8 mouse cellular contexts compared by ENCODE assay signal in the genomic region with DNA sequence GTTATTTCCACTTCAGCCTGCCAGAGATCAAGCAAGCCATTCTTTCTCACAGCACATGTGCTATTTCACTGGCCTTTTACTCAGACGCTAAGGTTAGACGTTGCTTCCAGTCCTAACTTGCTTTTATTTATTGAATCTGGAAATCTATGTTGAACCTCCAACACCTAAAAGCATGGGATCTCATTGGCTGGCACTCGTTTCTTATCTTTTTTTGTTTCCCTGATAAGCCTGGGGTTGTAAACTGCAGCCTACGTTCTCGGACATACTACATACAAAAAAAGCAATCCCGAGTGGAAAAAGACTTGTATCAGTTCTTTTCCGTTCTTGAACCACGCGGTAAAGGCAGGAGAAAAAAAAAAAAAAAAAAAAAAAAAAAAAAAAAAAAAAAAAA. TPM values are rescaled to one million over a fixed set of nuclear protein-coding genes. Genes with fewer than 3 reads are reported as not detected.
DNase-seq lines count a peak whose midpoint lies in the region; ATAC-seq and TF ChIP-seq lines count a peak whose summit lies in the region.

No protein-coding gene starts in this region.

- peak; percentile 35 for DNase-seq in lung, embryonic 14.5 days
- DNase-seq in lung, postnatal 14 days, result no peak
- DNase-seq in embryonic facial prominence, embryonic 11.5 days (ENCODE audit: low spot score), result peak; percentile 28
- no peak for DNase-seq in limb, embryonic 10.5 days (ENCODE audit: low spot score)
- DNase-seq in retina, embryonic 14.5 days (ENCODE audit: low spot score), result peak; percentile 16
- no peak for DNase-seq in frontal cortex, adult 2 months (ENCODE audit: extremely low spot score in 1 of 2, low spot score in 1 of 2)
- DNase-seq in left cerebral cortex, adult 18-20 months (ENCODE audit: low spot score in 2 of 2), result no peak

- under 1% methylated on average over 9 of the region's 9 CpGs for WGBS in lung, embryonic 14.5 days
- 4% methylated on average over 9 of the region's 9 CpGs for WGBS in embryonic facial prominence, embryonic 11.5 days
- 6% methylated on average over 9 of the region's 9 CpGs for WGBS in limb, embryonic 10.5 days

- no peaks in the 10 kb centered on the region for H3K4me1 ChIP-seq in lung, embryonic 14.5 days (ENCODE audit: insufficient read depth)
- no peaks in the 10 kb centered on the region for H3K4me1 ChIP-seq in embryonic facial prominence, embryonic 11.5 days (ENCODE audit: control insufficient read depth, insufficient read depth, low read length)
- peaks cover 11% of the 10 kb centered on the region for H3K4me1 ChIP-seq in limb, embryonic 10.5 days

- no peak overlapping the region for H3K27ac ChIP-seq in lung, embryonic 14.5 days (ENCODE audit: low read depth)
- no peak overlapping the region for H3K27ac ChIP-seq in embryonic facial prominence, embryonic 11.5 days (replicated peaks; ENCODE audit: low read depth, low read length)
- peak overlapping the region; percentile 98 for H3K27ac ChIP-seq in limb, embryonic 10.5 days

- H3K9ac ChIP-seq in lung, embryonic 14.5 days, result peak overlapping the region; percentile 89
- H3K9ac ChIP-seq in embryonic facial prominence, embryonic 11.5 days (replicated peaks; ENCODE audit: low read length), result peak overlapping the region; percentile 56

- no peaks in the 10 kb centered on the region for H3K27me3 ChIP-seq in lung, embryonic 14.5 days (ENCODE audit: insufficient read depth, low read length)
- no peaks in the 10 kb centered on the region for H3K27me3 ChIP-seq in embryonic facial prominence, embryonic 11.5 days (ENCODE audit: control insufficient read depth, insufficient read depth, low read length)
- no peaks in the 10 kb centered on the region for H3K27me3 ChIP-seq in limb, embryonic 10.5 days (ENCODE audit: low read depth, poor library complexity, severe bottlenecking)

- peak overlapping the region; percentile 78 for H3K4me3 ChIP-seq in lung, embryonic 14.5 days (ENCODE audit: low read depth, low read length)
- peak overlapping the region; percentile 91 for H3K4me3 ChIP-seq in embryonic facial prominence, embryonic 11.5 days (ENCODE audit: low read depth, low read length)
- peak overlapping the region; percentile 85 for H3K4me3 ChIP-seq in limb, embryonic 10.5 days

- peak overlapping the region; percentile 74 for H3K4me2 ChIP-seq in lung, embryonic 14.5 days
- peak overlapping the region; percentile 60 for H3K4me2 ChIP-seq in embryonic facial prominence, embryonic 11.5 days (ENCODE audit: low read depth, low read length)

- TF ChIP-seq CTCF in lung, embryonic 14.5 days (IDR thresholded peaks at IDR 0.05; ENCODE audit: low read depth), result no peak

- ATAC-seq in lung, embryonic 14.5 days (ENCODE audit: insufficient read depth), result no peak
- no peak for ATAC-seq in embryonic facial prominence, embryonic 11.5 days (replicated peaks; ENCODE audit: insufficient number of reproducible peaks, low FRiP score, low TSS enrichment, low read depth)
- ATAC-seq in frontal cortex, adult (ENCODE audit: low TSS enrichment), result no peak

- peaks cover 3% of the 10 kb centered on the region; the same call in 1 of the 2 replicates for H3K36me3 ChIP-seq in lung, embryonic 14.5 days (ENCODE audit: insufficient read depth)
- no peaks in the 10 kb centered on the region for H3K36me3 ChIP-seq in embryonic facial prominence, embryonic 11.5 days (replicated peaks; ENCODE audit: control insufficient read depth, insufficient read depth, low read depth, low read length)
- H3K36me3 ChIP-seq in limb, embryonic 10.5 days, result peaks cover 28% of the 10 kb centered on the region

- no peaks in the 10 kb centered on the region for H3K9me3 ChIP-seq in lung, embryonic 14.5 days (ENCODE audit: low read depth, low read length)
- H3K9me3 ChIP-seq in embryonic facial prominence, embryonic 11.5 days (replicated peaks; ENCODE audit: control insufficient read depth, low read length), result no peaks in the 10 kb centered on the region
- H3K9me3 ChIP-seq in limb, embryonic 10.5 days (replicated peaks), result no peaks in the 10 kb centered on the region; the same call in 1 of the 2 replicates

RNA-seq across cellular contexts. Expression of gene Rnf219, which starts 1.0 kb away (rescaled TPM):
- polyA plus RNA-seq in lung, embryonic 14.5 days (2014; fragmentation: Nextera tagmentation; extraction: Ambion mirVana), result 35.1 and 37.4 TPM in 2 replicates
- 43.2 and 44.4 TPM in 2 replicates for polyA plus RNA-seq in embryonic facial prominence, embryonic 11.5 days (2014; fragmentation: Nextera tagmentation; extraction: Ambion mirVana)
- polyA plus RNA-seq in limb, embryonic 10.5 days (2016; fragmentation: Nextera tagmentation; extraction: Ambion mirVana), result 48.8 and 52.8 TPM in 2 replicates
- 7.2 and 7.4 TPM in 2 replicates for polyA plus RNA-seq in frontal cortex, adult 2 months (2012; rRNA removed)
- 10 to 100 TPM; 16.3 to 17.0 TPM for total RNA-seq in left cerebral cortex, adult 18-20 months (2021)

RNA-seq across cellular contexts. Expression of gene Pou4f1, which starts 53.7 kb away (rescaled TPM):
- polyA plus RNA-seq in lung, embryonic 14.5 days (2014; fragmentation: Nextera tagmentation; extraction: Ambion mirVana), result 0.16 and 0.24 TPM in 2 replicates
- polyA plus RNA-seq in embryonic facial prominence, embryonic 11.5 days (2014; fragmentation: Nextera tagmentation; extraction: Ambion mirVana), result 28.3 and 29.6 TPM in 2 replicates
- polyA plus RNA-seq in limb, embryonic 10.5 days (2016; fragmentation: Nextera tagmentation; extraction: Ambion mirVana), result 0.70 and 2.7 TPM in 2 replicates
- polyA plus RNA-seq in frontal cortex, adult 2 months (2012; rRNA removed), result 0.04 TPM in 1 of 2 replicates, not detected in the other
- total RNA-seq in left cerebral cortex, adult 18-20 months (2021), result not detected

Comparison
In these comparisons a context has a peak if more than half of its experiments do, and no peak if none do; other contexts are left out.
1. DNase-seq: peak in lung, embryonic 14.5 days (single experiment), embryonic facial prominence, embryonic 11.5 days (single experiment) and retina, embryonic 14.5 days (single experiment); none in lung, postnatal 14 days (single experiment), limb, embryonic 10.5 days (single experiment), frontal cortex, adult 2 months (0 of 2) and left cerebral cortex, adult 18-20 months (0 of 2).
2. Peak in every context shown above with its lines, with median percentiles within 50 percentile points of each other: H3K4me3 ChIP-seq.